Mouse (Mus musculus): ENCODE data around the gene Card14.

DNA sequence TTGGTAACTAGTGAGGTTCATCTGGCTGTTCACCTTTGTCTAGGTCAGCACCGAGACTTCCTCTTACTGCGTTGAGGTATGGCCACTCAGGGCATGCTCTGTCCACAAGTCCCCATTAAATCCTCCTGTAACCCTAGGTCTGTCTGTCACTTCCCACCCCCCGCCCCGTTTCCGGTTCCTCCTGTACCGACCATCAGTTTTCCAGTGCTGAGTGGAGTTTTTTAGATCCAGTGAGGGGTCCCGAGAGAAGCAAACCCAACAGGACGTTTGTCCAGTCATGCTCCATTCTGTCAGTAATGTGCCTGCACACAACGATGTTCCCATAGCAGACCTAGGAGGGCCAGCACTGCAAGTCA, 49.4 kb upstream of the Card14 start:
- TF ChIP-seq CTCF (IDR thresholded peaks at IDR 0.05; ENCODE audit: insufficient read depth, low read depth, low read length) (no peak), POLR2A (IDR thresholded peaks at IDR 0.05; ENCODE audit: insufficient read depth, low read depth, low read length) (no peak)

Measured in olfactory bulb, adult 2 months (tissue).